Mouse (Mus musculus) CH12.LX (cell line): ENCODE data around the gene Zfp383.

Experiments used
- CTCF ChIP-seq, 2 experiments: IDR thresholded peaks in 1 of 2; conservative IDR thresholded peaks in 1 of 2; 2 replicates each; pipeline ENCODE4 v1.5.1; 2011 to 2012; ENCODE audit warnings: low read depth in 2 of 2, low read length in 2 of 2, improper control_type of control experiment in 1 of 2, inconsistent platforms in 1 of 2, mild to moderate bottlenecking in 1 of 2, moderate library complexity in 1 of 2
- EP300 ChIP-seq: IDR thresholded peaks from 2 replicates; pipeline ENCODE4 v1.6.1; 2011; ENCODE audit warnings: low read length, improper control_type of control experiment
- MAFK ChIP-seq: IDR thresholded peaks from 2 replicates; pipeline ENCODE4 v1.6.1; 2011; ENCODE audit warnings: low read length, improper control_type of control experiment; ENCODE audit not compliant: insufficient replicate concordance
- MEF2A ChIP-seq: IDR thresholded peaks from 2 replicates; pipeline ENCODE4 v1.6.1; 2014; ENCODE audit warnings: low read depth, mild to moderate bottlenecking, inconsistent platforms, low read length, improper control_type of control experiment, borderline replicate concordance
- NELFE ChIP-seq: IDR thresholded peaks from 2 replicates; pipeline ENCODE4 v1.6.1; 2011; ENCODE audit warnings: low read depth, low read length, improper control_type of control experiment
- POLR2A ChIP-seq: IDR thresholded peaks from 2 replicates; pipeline ENCODE4 v1.6.1; 2011; ENCODE audit warnings: low read depth, mild to moderate bottlenecking, improper control_type of control experiment, low read length
- UBTF ChIP-seq: IDR thresholded peaks from 2 replicates; pipeline ENCODE4 v1.6.1; 2012; ENCODE audit warnings: low read depth, mild to moderate bottlenecking, inconsistent platforms, low read length, improper control_type of control experiment, moderate library complexity
- USF1 ChIP-seq: IDR thresholded peaks from 2 replicates; pipeline ENCODE4 v1.6.1; 2014; ENCODE audit warnings: low read depth, mild to moderate bottlenecking, inconsistent platforms, low read length, improper control_type of control experiment

GRCm38 (mm10) chr7:29956257-29956656 lies 48.2 kb downstream of the Zfp383 start:
- TF ChIP-seq CTCF (conservative IDR thresholded peaks at IDR 0.05 in 1 of 2, IDR thresholded peaks at IDR 0.05 in 1 of 2; ENCODE audit: low read depth in 2 of 2, low read length in 2 of 2) = no peak
- no peak for TF ChIP-seq NELFE
- no peak for TF ChIP-seq USF1
- no peak for TF ChIP-seq UBTF
- TF ChIP-seq EP300 = no peak
- no peak for TF ChIP-seq MEF2A
- no peak for TF ChIP-seq POLR2A
- no peak for TF ChIP-seq MAFK
